Mouse (Mus musculus) urinary bladder, postnatal 36 days (tissue): ENCODE results near the gene Ntan1.
"Not testable (repeated sequence)": the region's sequence is repeated elsewhere in the genome, so short reads cannot be mapped to it uniquely, and the experiment has no call there.

Experiments used
- DNase-seq, 2 experiments: peaks; one replicate each; pipeline ENCODE4 v3.0.0; 2022; ENCODE audit warnings: low spot score in 2 of 2, mixed read lengths in 1 of 2

Ntan1 gene

DNA sequence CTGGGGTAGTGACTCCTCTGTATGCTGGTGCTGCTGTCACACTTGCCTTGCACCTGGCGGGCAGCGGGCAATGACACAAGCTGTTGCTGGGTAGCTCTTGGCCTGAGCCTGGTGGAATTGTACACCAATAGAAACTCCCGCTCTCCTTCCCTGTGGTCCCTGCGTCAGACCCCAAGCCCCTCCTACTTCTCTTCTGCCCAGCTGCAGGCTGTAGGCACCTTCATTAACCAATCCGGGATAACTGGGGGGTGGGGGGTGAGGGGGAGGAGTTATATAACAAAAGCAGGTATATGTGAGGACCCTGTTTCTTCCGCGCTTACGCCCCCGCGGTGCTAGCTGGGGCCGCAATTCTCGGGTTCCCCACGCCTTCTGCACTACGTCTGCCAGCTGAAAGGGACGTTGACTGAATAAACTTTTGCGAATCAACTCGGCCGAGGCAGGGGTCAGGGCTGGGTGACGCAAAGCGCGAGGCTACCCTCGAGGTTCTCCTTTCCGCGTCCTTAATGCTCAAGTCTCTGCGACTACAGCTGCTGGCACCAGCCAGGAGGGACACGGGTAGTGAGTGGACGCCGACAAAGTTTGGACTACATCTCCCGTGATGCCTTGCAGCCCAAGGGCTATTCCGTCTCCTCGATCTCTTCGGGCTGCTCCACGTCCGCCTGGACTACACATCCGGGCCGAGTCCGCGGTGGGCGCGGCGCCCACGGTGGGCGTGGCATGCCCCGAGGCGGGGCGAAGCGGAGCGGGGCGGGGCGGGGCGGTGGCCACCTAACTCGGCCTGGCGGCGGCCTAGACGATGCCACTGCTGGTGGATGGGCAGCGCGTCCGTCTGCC, at the start of gene Ntan1:
Gene Ntan1 (plus strand): TSS at position 286 of the 834 bp plus-strand sequence.
- DNase-seq = peak; percentile 96

DNA sequence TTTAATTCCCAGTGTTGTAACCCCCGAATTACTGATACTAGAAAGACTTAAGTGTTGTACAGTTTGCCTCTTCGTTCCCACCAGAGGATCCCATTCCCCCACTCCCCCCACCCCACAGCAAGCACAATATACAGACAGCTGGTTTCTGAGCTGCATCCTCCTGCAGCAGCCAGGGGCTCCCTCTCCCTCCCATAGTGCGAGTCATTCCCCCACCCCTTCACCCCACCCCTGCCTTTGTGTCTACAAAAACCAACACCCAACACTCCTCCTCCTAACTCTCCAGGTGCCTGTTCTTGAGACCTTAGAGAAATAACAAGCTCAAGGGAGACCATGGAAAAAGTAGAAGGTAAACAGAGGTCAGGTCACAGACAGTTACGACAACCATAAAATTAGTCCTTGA, 47.0 kb upstream of the Ntan1 start:
- DNase-seq = not testable (repeated sequence)

DNA sequence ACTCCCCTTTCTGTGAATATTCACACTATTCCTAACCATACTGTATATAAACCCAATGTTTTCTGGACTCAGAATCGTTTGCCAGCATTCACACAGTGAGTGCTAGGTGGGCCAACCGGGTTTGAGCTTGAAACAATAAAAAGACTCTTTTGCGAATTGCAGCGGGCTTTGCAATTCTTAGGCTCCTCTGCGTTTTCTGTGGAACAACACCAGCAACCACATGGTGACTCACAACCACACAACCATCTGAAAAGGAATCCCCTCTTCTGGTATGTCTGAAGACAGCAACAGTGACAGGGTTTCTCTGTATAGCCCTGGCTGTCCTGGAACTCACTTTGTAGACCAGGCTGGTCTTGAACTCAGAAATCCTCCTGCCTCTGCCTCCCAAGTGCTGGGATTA, 46.6 kb upstream of the Ntan1 start:
- DNase-seq = not testable (repeated sequence)

DNA sequence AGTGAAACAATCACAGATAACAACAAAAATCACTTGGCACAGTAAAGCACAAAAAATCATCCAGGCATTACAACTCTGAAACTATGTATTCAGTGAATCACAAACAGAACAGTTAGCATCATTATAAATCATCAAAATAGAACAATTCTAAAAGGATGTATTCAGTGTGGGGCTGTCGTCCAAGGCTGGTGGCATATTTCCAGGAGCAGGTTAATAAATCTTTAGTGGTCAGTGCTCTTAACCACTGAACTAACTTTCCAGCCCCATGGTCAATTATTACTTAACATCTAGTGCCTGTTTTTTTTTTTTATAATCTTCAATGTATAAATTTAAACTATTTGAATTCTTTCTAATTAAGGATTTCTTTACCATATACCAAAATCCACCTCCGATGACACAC, 44.6 kb upstream of the Ntan1 start:
- not testable (repeated sequence) for DNase-seq

DNA sequence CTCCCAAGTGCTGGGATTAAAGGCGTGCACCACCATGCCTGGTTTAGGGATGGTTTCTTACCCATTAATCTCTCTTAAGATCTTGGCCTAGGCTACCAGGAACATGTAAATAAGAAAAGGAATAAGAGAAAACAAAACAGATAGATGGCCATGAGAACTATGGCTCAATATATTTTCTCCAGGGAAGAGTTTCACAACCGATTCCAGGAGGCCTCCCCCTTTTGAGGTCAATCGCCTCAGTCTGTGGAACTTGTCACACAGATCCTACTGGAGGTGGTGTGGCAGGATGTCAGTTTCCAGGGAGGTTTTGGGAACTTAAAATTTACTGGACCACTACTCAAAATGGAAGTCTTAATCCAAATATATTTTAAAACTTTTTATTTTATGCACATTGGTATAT, 44.0 kb upstream of the Ntan1 start:
- not testable (repeated sequence) for DNase-seq

DNA sequence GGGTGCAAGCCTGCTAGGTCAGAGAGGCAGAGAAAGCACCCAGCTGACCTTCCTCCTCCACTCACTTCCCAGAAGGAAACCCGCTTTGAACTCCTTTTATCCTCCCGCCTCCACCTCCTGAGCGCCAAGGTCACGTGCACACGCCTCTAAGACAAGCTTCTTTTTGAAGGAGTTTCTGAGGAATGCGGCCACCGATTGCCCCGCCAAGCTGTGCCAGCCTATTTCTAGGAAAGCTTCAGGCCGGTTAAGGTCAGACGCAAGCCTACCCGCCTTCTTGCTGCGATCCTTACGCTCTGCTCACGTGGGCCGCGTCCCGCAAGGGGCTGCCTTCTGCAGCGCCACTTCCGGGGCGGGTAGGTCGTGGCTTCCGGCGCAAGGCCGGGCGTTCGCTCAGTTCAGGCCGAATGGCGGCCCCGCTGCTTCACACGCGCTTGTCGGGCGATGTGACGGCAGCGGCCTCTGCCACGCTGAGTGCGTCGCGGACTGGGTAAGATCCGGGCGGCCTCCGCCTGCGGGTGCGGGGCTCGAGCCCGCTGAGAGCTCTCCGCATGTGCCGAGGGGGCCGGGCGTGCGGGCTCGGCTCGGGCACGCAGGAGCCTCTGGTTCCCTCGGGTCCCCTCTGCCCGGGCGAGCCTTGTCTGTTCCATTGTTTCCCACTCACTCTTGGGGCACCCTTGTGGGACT, 38.1 kb upstream of the Ntan1 start, which contains the start of gene Rrn3:
Gene Rrn3 (plus strand): TSS at position 356 of the 684 bp plus-strand sequence.
- peak; percentile 82 to 89 for DNase-seq

DNA sequence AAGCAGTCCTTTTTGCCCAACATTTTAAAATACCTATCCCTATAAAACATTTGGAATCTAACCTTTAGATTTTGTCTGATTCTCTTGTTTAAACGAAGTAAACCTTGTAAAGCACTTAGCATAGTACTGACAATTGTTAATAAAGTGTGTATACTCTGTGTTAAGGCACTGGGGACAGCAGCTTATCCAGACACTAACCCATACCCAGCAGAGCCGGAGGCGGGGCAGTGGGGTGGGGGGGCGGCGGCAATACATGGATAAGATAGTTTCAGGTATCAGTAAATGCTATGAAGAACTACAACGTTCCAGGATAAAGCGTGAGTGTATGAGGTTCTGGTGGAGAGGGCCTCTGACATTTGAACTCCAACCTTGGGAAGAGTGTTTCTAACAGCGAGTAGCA, 37.4 kb upstream of the Ntan1 start:
- DNase-seq = no peak

DNA sequence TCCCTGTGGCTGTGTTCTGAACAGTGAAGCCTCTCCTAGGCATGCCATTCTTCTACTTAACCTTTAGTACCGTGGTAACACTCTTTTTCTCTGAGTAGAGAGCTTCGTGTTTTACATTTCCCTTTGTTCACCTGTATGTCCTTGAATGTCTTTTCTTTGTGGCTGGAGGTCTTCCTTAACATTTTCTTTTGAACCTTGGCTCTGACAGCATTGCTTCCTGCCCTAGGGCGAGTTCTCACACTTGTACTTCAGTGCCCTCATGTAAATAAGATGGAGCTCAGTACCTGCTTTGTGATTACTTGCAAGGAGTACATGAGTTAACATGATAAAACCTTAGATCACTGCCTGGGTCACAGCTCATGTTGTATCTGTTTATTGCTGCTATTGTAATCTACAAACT, 32.7 kb upstream of the Ntan1 start:
- DNase-seq = no peak

DNA sequence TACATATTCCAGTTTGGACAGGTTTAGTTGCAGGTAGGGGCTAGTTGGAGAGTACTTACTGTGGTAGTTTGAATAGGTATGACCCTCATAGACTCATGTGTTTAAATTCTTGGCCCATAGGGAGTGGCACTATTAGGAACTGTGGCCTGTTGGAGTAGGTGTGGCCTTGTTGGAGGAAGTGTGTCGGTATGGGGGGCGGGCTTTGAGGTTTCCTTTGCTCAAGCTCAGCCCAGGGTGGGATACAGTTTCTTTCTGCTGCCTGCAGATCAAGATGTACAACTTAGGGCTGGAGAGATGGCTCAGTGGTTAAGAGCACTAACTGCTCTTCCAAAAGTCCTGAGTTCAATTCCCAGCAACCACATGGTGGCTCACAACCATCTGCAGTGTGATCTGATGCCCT, 25.2 kb upstream of the Ntan1 start:
- not testable (repeated sequence) for DNase-seq

DNA sequence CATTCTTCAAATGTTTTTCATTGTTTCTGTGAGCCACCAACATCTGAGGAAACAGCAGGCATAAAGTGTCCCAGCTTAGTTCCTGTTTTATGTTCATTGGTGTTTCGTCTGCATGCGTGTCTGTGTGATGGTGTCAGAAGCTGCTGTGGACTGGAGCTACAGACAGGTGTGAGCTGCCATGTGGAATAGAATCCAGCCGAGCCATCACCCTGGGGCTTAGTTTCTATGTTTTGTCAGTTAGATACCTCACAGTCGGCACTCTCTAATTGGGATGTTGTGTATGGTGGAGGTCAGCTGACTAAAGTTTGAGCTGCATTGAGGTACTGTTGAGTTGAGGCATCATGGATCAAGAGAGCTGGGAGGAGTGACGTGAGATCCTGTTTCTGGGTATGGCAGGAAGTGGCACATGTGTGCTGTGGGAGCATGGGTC, 21.9 kb upstream of the Ntan1 start:
- DNase-seq = no peak

DNA sequence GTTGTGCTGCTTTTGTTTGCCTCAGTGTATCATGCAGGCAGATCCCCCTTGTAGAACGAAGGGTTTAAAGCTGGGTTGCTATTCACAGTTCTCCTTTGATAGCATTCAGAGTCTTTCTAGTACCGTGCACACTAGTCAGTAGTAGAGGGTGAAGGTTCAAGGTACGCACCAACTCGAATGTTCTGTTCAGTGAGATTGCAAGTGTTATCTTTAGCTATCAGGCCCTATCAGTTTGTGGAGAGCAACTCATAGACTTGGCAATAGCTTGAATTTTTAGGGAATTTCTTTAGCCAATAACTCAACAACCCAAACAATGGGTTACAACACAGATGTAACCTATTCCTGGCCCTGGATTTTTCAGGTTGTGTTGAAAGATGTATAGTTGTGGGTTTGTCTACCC, 17.4 kb upstream of the Ntan1 start:
- no peak for DNase-seq

DNA sequence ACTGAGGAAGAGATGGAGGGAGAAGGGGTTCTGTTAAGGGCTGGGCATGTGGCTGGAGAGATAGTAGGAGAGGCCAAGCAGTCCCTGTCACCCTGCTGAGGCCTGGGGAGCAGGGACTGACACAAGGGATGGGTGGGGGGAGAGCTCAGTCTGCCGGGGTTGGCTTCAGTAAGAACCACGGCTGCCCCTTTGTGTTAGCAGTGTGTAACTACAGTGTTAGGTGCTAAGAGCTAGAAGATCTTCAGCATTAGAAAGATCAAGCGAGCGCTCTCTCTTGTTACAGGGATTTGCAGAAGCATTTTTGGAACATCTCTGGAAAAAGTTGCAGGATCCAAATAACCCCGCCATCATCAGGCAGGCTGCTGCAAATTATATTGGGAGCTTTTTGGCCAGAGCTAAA, 14.0 kb upstream of the Ntan1 start:
- no peak for DNase-seq

DNA sequence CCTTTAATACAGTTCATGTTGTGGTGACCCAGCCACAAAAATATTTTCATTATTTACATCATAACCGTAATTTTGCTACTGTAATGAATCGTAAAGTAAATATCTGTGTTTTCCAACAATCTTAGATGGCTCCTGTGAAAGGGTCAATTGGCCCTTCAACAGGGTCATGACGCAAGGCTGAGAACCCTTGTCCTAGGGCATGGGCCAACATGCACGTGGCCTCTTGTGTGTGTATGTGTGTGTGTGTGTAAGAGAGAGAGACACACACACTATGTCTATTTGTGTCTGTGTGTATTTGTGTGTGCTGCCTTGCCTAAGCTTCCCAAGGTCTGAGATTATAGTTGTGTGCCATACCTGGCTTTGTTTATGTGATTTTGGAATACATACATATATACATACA, 11.0 kb upstream of the Ntan1 start:
- DNase-seq = no peak

DNA sequence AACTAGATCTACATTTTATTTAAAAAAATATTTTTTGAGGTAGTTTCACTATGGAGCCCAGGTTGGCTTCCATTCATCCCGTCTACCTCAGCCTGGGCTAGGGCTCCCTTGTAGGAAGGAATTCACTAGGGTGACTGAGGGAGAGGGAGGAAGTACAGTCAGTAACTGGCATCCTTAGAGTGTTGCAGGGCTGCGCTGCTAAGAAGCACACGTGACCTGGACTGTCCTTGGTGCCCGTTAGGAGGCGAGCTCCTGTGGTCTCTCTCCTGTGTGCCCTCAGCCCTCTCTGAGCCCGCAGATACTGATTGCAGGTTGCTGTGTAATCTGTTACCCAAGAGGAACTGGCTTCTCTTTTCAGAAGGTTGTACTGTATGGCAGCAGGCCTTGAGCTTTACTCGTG, 10.2 kb upstream of the Ntan1 start:
- no peak for DNase-seq

DNA sequence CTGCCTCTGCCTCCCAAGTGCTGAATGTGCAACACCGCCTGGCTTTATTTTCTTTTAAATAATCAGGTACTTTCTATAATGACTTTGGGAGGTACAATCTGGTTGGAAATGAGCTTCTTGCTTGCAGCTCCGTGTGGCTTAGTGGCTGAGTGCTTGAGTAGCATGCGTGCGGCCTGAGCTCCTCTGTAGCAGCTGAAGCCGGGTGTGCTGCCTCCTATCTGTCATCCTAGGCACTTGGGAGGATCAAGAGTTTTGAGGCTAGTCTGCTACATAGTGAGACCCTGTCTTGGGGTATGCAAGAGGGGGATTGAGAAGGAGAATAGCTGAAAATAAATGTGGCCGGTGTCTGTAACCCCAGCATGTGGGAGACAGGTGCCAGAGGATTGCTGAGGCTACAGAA, 6.5 kb upstream of the Ntan1 start:
- DNase-seq = no peak

DNA sequence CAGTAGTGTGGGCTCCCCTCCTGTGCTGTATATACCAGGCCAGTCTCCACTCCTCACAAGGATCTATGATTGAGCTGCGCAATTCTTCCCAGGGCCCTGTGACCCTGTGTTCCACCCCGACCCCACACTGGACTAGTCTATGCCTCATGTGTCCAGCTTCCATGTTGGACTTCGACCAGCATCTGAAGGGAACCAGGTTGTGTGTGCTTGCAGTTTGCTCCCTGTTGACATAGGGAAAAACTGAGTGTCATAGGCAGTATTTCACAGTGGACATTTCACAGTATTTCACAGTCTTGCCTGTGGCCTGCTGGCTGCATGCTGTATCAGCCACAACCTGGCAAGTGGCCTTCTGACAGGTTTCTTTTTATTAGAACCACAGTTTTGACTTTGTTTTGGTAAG, 5.4 kb upstream of the Ntan1 start:
- DNase-seq = no peak

DNA sequence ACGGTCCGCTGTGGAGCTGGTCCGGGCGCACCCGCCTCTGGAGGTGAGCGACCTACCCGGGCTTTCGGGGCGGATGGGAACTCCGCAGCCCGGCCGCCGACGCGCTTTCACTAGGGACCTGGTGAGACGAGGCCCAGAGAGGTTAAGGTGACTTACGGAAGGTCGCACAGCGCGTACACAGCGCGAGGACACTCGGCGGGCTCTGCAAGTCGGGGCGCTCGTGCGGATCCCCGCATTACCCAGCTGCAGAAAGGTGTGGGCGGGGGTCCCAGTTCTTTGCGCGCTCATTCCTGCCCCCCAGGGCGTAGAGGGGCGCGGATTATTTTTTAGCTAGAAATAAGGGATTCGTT, 724 bp downstream of the Ntan1 start:
- DNase-seq = no peak

DNA sequence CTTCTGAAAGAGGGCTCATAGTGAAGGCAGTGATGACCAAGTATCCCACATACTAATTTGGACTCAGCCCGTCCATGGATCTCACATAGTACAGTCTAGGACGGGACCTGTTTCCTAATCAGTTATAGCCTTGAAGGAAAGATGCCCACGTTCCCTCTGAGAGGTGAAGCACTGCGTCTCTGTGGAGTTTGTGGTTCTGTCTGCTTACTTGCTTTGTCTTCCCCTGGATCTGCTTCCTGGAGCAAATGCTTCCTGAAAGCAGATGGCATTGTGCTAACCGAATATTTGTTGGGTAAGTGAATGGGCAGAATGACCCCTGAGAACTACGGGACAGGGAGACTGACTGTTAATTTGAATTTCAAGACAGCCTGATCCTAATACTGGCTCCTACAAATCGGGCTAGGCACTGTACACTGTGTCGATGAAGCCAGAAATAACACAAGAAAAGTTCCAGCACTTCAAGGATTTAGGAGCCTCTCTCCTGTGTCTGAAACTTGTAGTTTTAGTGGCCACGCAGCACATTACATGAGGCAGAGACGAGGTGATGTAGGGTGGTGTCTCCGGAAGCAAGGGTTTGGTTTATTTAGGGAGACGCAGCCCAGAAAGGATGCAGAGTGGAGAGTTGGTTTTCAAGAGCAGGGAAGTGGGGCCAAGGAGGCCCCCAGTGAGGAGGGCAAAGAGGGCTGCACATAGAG, 1.3 kb downstream of the Ntan1 start:
- no peak for DNase-seq

DNA sequence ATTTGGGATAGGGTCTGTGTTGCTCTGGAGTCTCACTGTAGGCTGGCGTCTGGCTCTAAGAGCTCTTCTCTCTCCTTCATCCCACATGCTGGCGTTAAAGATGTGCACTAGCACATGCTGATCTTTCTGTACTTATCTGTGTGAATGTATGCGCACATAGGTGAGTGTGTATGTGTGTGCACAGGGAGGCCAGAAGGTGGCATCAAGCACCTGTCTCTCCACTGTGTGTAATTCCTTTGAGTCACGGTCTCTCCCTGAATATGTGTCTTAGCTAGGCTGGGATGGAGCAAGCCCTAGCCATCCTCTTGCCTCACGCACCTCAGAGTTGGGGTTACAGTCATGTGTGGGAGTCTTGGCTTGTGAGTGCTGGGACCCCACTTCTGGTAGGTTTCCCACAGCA, 2.1 kb downstream of the Ntan1 start:
- no peak for DNase-seq

DNA sequence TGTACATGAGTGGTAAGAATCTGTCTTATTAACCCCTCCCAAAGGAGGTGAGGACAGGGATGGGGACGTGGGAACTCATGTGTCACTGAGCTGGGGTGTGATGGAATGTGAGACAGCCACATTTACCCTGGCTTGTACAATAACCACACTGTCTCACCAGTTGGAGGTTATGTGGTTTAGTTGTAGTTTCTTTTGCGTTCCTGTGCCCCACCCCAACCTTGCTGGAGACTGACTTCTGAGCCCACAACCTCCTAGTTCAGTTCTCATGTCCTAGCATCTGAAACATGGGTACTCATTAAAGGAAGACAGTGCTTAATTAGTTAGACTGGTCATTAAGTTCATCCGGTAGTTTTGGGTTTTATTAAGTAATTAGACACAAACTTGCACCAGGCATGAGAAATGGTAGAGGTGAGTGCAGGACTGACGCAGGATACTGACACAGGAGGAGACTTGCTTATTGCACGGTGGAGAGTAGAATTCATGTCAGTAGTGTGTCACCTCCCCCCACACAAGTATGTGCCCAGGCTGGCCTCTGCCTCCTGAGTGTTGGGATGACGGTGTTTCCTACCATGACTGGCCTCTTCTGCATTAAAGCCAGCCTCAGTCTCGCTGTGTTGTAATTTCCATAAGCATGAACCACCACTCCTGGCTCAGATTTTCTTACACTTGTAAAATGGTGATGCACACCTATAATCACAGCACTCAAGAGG, 7.3 kb downstream of the Ntan1 start:
- DNase-seq = no peak

DNA sequence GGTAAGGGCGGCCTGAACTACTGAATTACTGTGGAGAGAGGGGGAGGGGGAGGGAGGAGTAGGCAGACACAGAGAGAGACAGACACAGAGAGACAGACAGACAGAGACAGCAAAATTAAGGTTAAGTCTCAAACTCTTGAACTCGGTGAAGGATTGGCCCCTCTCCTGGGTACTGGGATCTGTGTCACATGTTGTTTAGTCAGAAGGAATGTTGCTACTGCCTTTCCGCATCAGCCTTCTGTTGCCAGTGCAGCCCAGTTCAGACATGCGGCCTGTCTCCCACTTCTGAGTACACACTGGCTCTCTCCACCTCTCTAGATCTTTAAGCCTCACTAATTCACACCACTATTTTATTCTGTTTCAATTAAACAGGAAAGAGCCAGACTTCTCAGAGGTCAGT, 7.9 kb downstream of the Ntan1 start:
- no peak for DNase-seq

DNA sequence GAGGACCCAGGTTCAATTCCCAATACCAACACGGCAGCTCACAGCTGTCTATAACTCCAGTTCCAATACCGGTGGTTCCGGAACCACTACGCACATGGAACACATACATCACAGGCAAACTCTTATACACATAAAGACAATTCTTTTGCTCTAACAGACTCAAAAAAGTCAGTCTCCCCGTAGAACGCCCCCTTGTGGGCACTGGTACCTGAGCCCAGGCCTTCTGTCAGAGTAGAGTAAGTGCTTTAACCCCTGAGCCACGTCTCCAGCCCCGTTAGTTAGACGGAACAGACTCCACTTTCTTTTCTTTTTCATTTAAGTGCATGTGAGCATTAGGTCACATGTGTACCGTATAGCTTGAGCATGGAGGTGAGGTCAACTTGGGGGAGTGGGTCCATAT, 11.8 kb downstream of the Ntan1 start:
- DNase-seq = no peak
